Mouse (Mus musculus) heart, embryonic 13.5 days (tissue): ENCODE measurements at regions not wholly inside any gene's neighbourhood (a gene's known extent, or its start where the extent isn't known, plus 50 kb on each side); places are given as distances from the start of the nearest gene placed in this dataset.
"Not testable (repeated sequence)": the region's sequence is repeated elsewhere in the genome, so short reads cannot be mapped to it uniquely, and the experiment has no call there.

Source experiments
- ATAC-seq: fragments of 200-750 bp; cut with Nextera tagmentation; 2 replicates; pipeline ENCODE4 v1.8.0; 2017; ENCODE audit warnings: moderate TSS enrichment; ENCODE audit not compliant: insufficient number of reproducible peaks, low FRiP score, low TSS enrichment; ENCODE audit errors: extremely low read depth
- H3K27ac ChIP-seq: fragments of 300-500 bp; sonication (generic); replicated peaks from 2 replicates; pipeline ENCODE4 v1.5.1; 2015; ENCODE audit warnings: moderate library complexity, mild to moderate bottlenecking, inconsistent platforms
- H3K27me3 ChIP-seq: fragments of 300-500 bp; sonication (generic); replicated peaks from 2 replicates; pipeline ENCODE4 v1.6.1; 2015; ENCODE audit warnings: mild to moderate bottlenecking, inconsistent platforms
- H3K36me3 ChIP-seq: fragments of 300-500 bp; sonication (generic); 2 replicates; pipeline ENCODE4 v1.6.1; 2015; ENCODE audit warnings: mild to moderate bottlenecking, inconsistent platforms
- H3K4me1 ChIP-seq: fragments of 300-500 bp; sonication (generic); 2 replicates; pipeline ENCODE4 v1.6.1; 2015; ENCODE audit warnings: inconsistent platforms
- H3K4me2 ChIP-seq: fragments of 300-500 bp; sonication (generic); 2 replicates; pipeline ENCODE4 v1.6.1; 2015; ENCODE audit warnings: inconsistent platforms, mild to moderate bottlenecking, moderate library complexity
- H3K4me3 ChIP-seq: fragments of 300-500 bp; sonication (generic); 2 replicates; pipeline ENCODE4 v1.5.1; 2015; ENCODE audit warnings: moderate library complexity, mild to moderate bottlenecking, inconsistent platforms
- H3K9ac ChIP-seq: fragments of 300-500 bp; sonication (generic); 2 replicates; pipeline ENCODE4 v1.6.1; 2015; ENCODE audit warnings: inconsistent platforms, mild to moderate bottlenecking, moderate library complexity
- H3K9me3 ChIP-seq: fragments of 300-500 bp; sonication (generic); 2 replicates; pipeline ENCODE4 v1.6.1; 2016; ENCODE audit warnings: inconsistent platforms
- WGBS: fragments of 180-500 bp; shearing (Covaris S2); methylation state at CpG from one replicate; pipeline ENCODE4 v1.1.7; 2015; ENCODE audit warnings: mixed read lengths; 5-methylcytosine and 5-hydroxymethylcytosine counted together

DNA sequence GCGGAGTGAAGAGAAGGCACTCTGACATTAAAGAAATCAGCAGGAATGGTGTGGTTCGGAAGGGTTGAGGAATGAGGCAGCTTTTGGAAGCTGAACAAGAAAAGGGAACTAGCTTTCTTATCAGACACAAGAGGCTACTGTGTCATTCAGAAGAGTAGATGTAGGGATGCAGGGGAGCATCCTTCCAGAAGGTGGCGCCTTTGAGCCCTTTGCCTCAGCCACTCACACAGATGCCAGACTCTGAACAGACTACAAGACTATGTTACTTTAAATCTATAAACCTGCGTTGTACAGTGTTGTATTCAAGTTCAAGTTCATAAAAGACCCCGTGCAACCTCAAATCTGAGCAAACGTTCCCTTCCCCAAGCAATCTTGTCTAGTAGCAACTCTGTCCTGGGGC is 128.9 kb downstream of the Kap start:
- WGBS: 63% methylated on average over 6 of the region's 6 CpGs
- H3K27ac ChIP-seq, H3K27me3 ChIP-seq, H3K4me2 ChIP-seq, H3K4me3 ChIP-seq, H3K4me1 ChIP-seq, ATAC-seq, H3K36me3 ChIP-seq, H3K9ac ChIP-seq, H3K9me3 ChIP-seq: not testable (repeated sequence)

DNA sequence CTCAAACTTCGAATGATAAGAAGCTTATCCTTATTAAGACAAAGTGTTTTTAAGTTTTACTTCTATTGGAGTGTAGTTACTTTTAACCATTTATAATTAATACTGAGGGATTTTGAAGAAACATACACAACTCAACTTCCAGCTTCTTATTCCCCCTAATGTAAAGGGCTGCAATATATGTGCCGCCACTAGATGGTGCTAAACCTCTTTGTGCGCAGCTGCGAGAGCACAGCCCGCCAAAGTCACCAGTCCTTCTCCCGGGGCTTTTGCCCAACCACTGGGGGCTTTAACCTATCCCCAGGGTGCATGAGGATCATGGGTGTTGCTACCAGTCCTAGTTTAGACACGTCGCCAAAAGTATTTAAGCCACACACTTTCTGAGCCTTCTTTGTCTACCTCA is 146.8 kb downstream of the Kap start:
- under 1% methylated on average over 8 of the region's 8 CpGs for WGBS
- ATAC-seq, H3K27me3 ChIP-seq, H3K4me1 ChIP-seq, H3K36me3 ChIP-seq, H3K9me3 ChIP-seq, H3K27ac ChIP-seq, H3K9ac ChIP-seq: not testable (repeated sequence)
- Histone ChIP-seq H3K4me3 (peak overlapping the region; percentile 17), H3K4me2 (peak overlapping the region; percentile 59)

DNA sequence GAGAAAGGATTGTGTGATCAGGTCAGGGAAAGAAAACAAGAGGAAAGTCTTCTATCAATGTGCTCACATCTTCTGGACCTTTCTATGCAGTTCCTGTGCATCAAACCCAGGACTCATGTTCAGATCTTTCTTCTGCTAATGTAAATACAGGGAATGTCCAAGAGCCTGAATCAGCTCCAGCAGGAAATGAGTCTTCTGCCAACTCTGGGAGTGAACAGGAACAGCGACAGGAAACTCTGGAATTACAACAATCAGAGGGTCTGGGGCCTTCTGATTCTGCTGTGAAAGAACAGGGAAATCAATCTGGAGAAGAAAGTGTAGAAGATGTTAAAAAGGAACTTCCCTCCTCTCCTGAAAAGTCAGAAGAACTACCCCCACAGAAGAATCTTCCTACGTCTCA is 151.9 kb downstream of the Kap start:
- Histone ChIP-seq H3K9me3 (no peaks in the 10 kb centered on the region), H3K27me3 (no peaks in the 10 kb centered on the region), H3K4me2 (no peak overlapping the region), H3K4me3 (no peak overlapping the region), H3K27ac (no peak overlapping the region; the same call in 1 of the 2 replicates), H3K9ac (no peak overlapping the region), H3K36me3 (no peaks in the 10 kb centered on the region), H3K4me1 (no peaks in the 10 kb centered on the region)
- WGBS: 32% methylated on average over 2 of the region's 2 CpGs
- ATAC-seq: no peak
